Mouse (Mus musculus) megakaryocyte, adult 5-6 weeks (primary cell): ENCODE measurements around the gene Pole4. TPM values are rescaled to one million over a fixed set of nuclear protein-coding genes. Genes with fewer than 3 reads are reported as not detected.
"Not testable (repeated sequence)": the region's sequence is repeated elsewhere in the genome, so short reads cannot be mapped to it uniquely, and the experiment has no call there.

ENCODE experiments used
- ATAC-seq: 2 replicates; pipeline ENCODE4 v1.8.0; 2016; ENCODE audit warnings: mild to moderate bottlenecking, inconsistent platforms; ENCODE audit not compliant: poor library complexity, severe bottlenecking
- total RNA-seq, 2 experiments: library from RNA; stranded (forward) in 1 of 2; stranded (reverse) in 1 of 2; fragments of 153-499, 151-499 nt in 1 of 2; fragments of 221-1000, 200-1000 nt in 1 of 2; gene quantifications; 2 replicates each; pipeline versions ENCODE4 v1.2.3 to v1.2.4; 2015 to 2017

Gene Pole4
- total RNA-seq, 2 experiments from 2014 or later: 28.1 to 72.8 TPM

- no peak for ATAC-seq
Measured at GRCm38 (mm10) chr6:82640046-82640445, 65.1 kb downstream of the Pole4 start.

GRCm38 (mm10) chr6:82625331-82625730 is 79.8 kb downstream of the Pole4 start:
- ATAC-seq: not testable (repeated sequence)

- ATAC-seq: no peak
Measured at GRCm38 (mm10) chr6:82613201-82613600, 92.0 kb downstream of the Pole4 start.

- no peak for ATAC-seq
Measured at GRCm38 (mm10) chr6:82611049-82611448, 94.1 kb downstream of the Pole4 start.

GRCm38 (mm10) chr6:82609339-82609926 is 95.7 kb downstream of the Pole4 start:
- ATAC-seq: no peak

GRCm38 (mm10) chr6:82608756-82609155 is 96.4 kb downstream of the Pole4 start:
- ATAC-seq: no peak

GRCm38 (mm10) chr6:82604791-82605190 is 100.4 kb downstream of the Pole4 start:
- no peak for ATAC-seq

GRCm38 (mm10) chr6:82603665-82604064 is 101.5 kb downstream of the Pole4 start:
- ATAC-seq: no peak

GRCm38 (mm10) chr6:82603228-82603627 is 101.9 kb downstream of the Pole4 start:
- no peak for ATAC-seq

- ATAC-seq: no peak
Measured at GRCm38 (mm10) chr6:82595461-82596090, 109.6 kb downstream of the Pole4 start.

- no peak for ATAC-seq
Measured at GRCm38 (mm10) chr6:82589387-82589786, 115.8 kb downstream of the Pole4 start.

- no peak for ATAC-seq
Measured at GRCm38 (mm10) chr6:82585396-82585795, 119.8 kb downstream of the Pole4 start.

GRCm38 (mm10) chr6:82575445-82575844 is 129.7 kb downstream of the Pole4 start:
- ATAC-seq: no peak

Other genes with a start within 250 kb of the Pole4 start
- 56.7 and 64.1 TPM in 2 replicates for gene Hk2, start 69.1 kb upstream of the Pole4 start, total RNA-seq (2015)
- 70.2 and 71.2 TPM in 2 replicates for gene Hk2, start 69.1 kb upstream of the Pole4 start, total RNA-seq (2017)
- 1.4 and 2.5 TPM in 2 replicates for gene Sema4f, start 234.4 kb upstream of the Pole4 start, total RNA-seq (2015)
- 0.29 and 1.6 TPM in 2 replicates for gene Sema4f, start 234.4 kb upstream of the Pole4 start, total RNA-seq (2017)
- gene M1ap, start 241.5 kb upstream of the Pole4 start, total RNA-seq (2015): 0.98 and 1.1 TPM in 2 replicates
- 1.5 and 3.5 TPM in 2 replicates for gene M1ap, start 241.5 kb upstream of the Pole4 start, total RNA-seq (2017)